Mouse (Mus musculus): Measurements from ENCODE around the gene Pygo1.

DNA sequence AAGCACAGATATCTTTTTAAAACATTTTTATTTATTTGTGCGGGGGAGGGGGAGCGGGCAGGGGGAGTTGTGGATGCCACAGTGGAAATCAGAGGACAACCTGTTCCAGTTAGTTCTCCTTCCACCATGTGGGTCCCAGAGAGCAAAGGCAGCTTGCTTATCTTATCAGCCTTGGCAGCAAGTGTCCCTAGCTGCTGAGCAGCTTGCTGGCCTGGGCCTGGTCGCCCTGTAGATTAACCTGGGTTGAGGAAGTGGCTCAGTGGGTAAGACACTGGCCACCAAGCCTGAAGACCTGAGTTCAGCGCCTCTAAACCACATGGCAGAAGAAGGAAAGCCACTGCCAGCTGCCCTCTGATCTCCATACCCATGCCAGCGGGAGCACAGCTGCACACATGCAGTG lies 22.8 kb upstream of the Pygo1 start:
- no peak for TF ChIP-seq CTCF (conservative IDR thresholded peaks at IDR 0.05; ENCODE audit: insufficient read depth, insufficient read length, low read depth, low read length)
- TF ChIP-seq POLR2A (IDR thresholded peaks at IDR 0.05; ENCODE audit: low read depth, low read length): no peak

Measured in kidney, adult 2 months (tissue).